Mouse (Mus musculus): ENCODE results near the gene Sh3gl2.

GRCm38 (mm10) chr4:85385241-85385640 lies 180.3 kb downstream of the Sh3gl2 start:
- no peak for TF ChIP-seq CTCF (IDR thresholded peaks at IDR 0.05; ENCODE audit: low read depth)
- TF ChIP-seq EP300 (IDR thresholded peaks at IDR 0.05; ENCODE audit: low read depth): no peak

Measured in liver, embryonic 14.5 days (tissue).